Mouse (Mus musculus) brain, embryonic 14.5 days (tissue): ENCODE measurements around the gene Nxph1. TPM values are rescaled to one million over a fixed set of nuclear protein-coding genes. Genes with fewer than 3 reads are reported as not detected.

ENCODE experiments used
- DNase-seq: peaks from one replicate; pipeline ENCODE4 v3.0.0-alpha.2; 2011; ENCODE audit warnings: low read depth
- CTCF ChIP-seq: fragments of 200-500 bp; IDR thresholded peaks from 2 replicates; pipeline ENCODE4 v1.5.1; 2012; ENCODE audit warnings: inconsistent platforms, mild to moderate bottlenecking, moderate library complexity, borderline replicate concordance; ENCODE audit not compliant: insufficient read depth, insufficient read length; ENCODE audit errors: extremely low read depth
- POLR2A ChIP-seq: fragments of 200-500 bp; IDR thresholded peaks from 2 replicates; pipeline ENCODE4 v1.6.1; 2012; ENCODE audit warnings: mild to moderate bottlenecking, inconsistent platforms, borderline replicate concordance; ENCODE audit not compliant: poor library complexity, insufficient read depth, insufficient read length, severe bottlenecking; ENCODE audit errors: extremely low read depth
- polyA plus RNA-seq: library from polyadenylated mRNA; depleted of rRNA; stranded (reverse); fragments of >200 nt; gene quantifications from 2 replicates; pipeline ENCODE4 v1.2.3, GENCODE M21; 2012

Nxph1 gene
- polyA plus RNA-seq, 1 experiment: 42.6 TPM

- DNase-seq: peak; percentile 80
Observed at GRCm38 (mm10) chr6:8949665-8950201, 1.5 kb downstream of the Nxph1 start.

GRCm38 (mm10) chr6:8950611-8951325 is 2.5 kb downstream of the Nxph1 start:
- peak; percentile 26 for DNase-seq
- TF ChIP-seq CTCF: no peak
- no peak for TF ChIP-seq POLR2A

More at GRCm38 (mm10) chr6:8949665-8950201, 1.5 kb downstream of the Nxph1 start:
- TF ChIP-seq POLR2A: no peak
- TF ChIP-seq CTCF: no peak

- TF ChIP-seq CTCF (peak; percentile 91), POLR2A (no peak)
- DNase-seq: peak; percentile 95
Observed at GRCm38 (mm10) chr6:8951326-8951695, 3.1 kb downstream of the Nxph1 start.

- TF ChIP-seq CTCF (no peak), POLR2A (no peak)
- DNase-seq: peak; percentile 70
Observed at GRCm38 (mm10) chr6:8951884-8952590, 3.8 kb downstream of the Nxph1 start.

GRCm38 (mm10) chr6:8955817-8956529 is 7.7 kb downstream of the Nxph1 start:
- peak; percentile 81 for DNase-seq
- TF ChIP-seq POLR2A (no peak), CTCF (no peak)

- peak; percentile 93 for DNase-seq
- TF ChIP-seq CTCF (no peak), POLR2A (no peak)
Observed at GRCm38 (mm10) chr6:8956743-8957528, 8.7 kb downstream of the Nxph1 start.

GRCm38 (mm10) chr6:8957529-8957887 is 9.3 kb downstream of the Nxph1 start:
- TF ChIP-seq CTCF (no peak), POLR2A (no peak)
- peak; percentile 65 for DNase-seq

- TF ChIP-seq CTCF: peak; percentile 63; the same call in 1 of the 2 replicates
- no peak for TF ChIP-seq POLR2A
- peak; percentile 86 for DNase-seq
Observed at GRCm38 (mm10) chr6:8958081-8958919, 10.1 kb downstream of the Nxph1 start.

GRCm38 (mm10) chr6:8959810-8960209 is 11.6 kb downstream of the Nxph1 start:
- peak; percentile 41 for DNase-seq
- no peak for TF ChIP-seq CTCF
- no peak for TF ChIP-seq POLR2A

- TF ChIP-seq POLR2A (no peak), CTCF (no peak)
- no peak for DNase-seq
Observed at GRCm38 (mm10) chr6:8970576-8970975, 22.3 kb downstream of the Nxph1 start.
